Mouse (Mus musculus) olfactory bulb, adult 2 months (tissue): ENCODE results near the gene Schip1.

Source experiments
- CTCF ChIP-seq: fragments of 200-500 bp; IDR thresholded peaks from 2 replicates; pipeline ENCODE4 v1.5.1; 2012; ENCODE audit warnings: low read depth, mild to moderate bottlenecking, low read length, moderate library complexity; ENCODE audit not compliant: insufficient read depth
- POLR2A ChIP-seq: fragments of 200-500 bp; IDR thresholded peaks from 2 replicates; pipeline ENCODE4 v1.6.1; 2012; ENCODE audit warnings: mild to moderate bottlenecking, low read depth, low read length, moderate library complexity; ENCODE audit not compliant: insufficient read depth

DNA sequence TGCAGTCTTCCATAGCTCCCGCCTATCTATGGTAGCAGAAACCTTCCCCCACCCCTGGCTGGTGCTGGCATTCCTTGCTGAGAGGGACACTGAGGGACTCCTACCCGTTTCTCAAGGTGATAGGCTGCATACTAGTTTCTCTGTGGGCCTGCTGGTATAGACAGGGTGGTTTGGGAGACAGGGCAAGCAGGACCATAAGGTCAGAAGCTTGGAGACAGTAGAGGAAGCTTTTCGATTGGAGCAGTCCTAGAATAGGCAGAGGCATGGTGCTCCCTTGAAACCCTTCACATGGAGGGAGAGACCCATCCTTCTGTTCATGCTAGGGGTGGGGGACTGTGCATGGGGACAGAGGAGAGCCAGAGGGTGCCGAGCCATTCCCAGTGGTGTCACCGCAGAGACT, 558.4 kb downstream of the Schip1 start:
- TF ChIP-seq CTCF (no peak), POLR2A (no peak)
